Mouse (Mus musculus): ENCODE measurements at regions not wholly inside any gene's neighbourhood (a gene's known extent, or its start where the extent isn't known, plus 50 kb on each side); places are given as distances from the start of the nearest gene placed in this dataset.

GRCm38 (mm10) chr7:98783521-98783920, 51.4 kb upstream of the Wnt11 start:
- TF ChIP-seq CTCF (IDR thresholded peaks at IDR 0.05; ENCODE audit: low read depth) (no peak), EP300 (IDR thresholded peaks at IDR 0.05; ENCODE audit: low read depth) (no peak)
